Mouse (Mus musculus) heart, adult 2 months (tissue): Measurements from ENCODE around the gene Srp54a.
"Not testable (repeated sequence)": the region's sequence is repeated elsewhere in the genome, so short reads cannot be mapped to it uniquely, and the experiment has no call there.

Experiments used
- EP300 ChIP-seq: fragments of 200-500 bp; IDR thresholded peaks from 2 replicates; pipeline ENCODE4 v1.6.1; 2011; ENCODE audit warnings: low read depth, low read length, control low read depth; ENCODE audit not compliant: insufficient read depth
- POLR2A ChIP-seq: fragments of 200-500 bp; IDR thresholded peaks from 2 replicates; pipeline ENCODE4 v1.6.1; 2011; ENCODE audit warnings: mild to moderate bottlenecking, low read depth, low read length, control low read depth; ENCODE audit not compliant: insufficient read depth

DNA sequence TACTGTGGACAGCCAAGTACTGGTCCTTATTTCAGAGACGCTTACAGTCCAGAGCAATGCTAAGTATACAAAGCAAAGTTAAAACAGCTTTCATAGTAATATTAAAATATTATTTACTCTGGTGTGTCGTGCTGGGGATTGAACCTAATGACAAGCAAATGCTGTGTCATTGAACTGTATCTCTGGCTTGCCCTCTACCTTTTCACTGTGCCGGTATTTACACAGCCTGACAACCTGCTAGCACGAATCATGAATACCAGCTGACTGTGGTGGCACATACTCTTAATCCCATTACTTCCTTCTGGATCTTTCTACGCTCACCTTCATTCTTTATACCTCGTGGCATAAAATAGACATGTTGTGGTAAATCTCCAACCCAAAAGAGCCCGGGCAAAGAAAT lies 12.1 kb downstream of the Srp54a start:
- not testable (repeated sequence) for TF ChIP-seq POLR2A, EP300
